Comparison of ENCODE assay signal across 8 mouse cellular contexts in the genomic region with DNA sequence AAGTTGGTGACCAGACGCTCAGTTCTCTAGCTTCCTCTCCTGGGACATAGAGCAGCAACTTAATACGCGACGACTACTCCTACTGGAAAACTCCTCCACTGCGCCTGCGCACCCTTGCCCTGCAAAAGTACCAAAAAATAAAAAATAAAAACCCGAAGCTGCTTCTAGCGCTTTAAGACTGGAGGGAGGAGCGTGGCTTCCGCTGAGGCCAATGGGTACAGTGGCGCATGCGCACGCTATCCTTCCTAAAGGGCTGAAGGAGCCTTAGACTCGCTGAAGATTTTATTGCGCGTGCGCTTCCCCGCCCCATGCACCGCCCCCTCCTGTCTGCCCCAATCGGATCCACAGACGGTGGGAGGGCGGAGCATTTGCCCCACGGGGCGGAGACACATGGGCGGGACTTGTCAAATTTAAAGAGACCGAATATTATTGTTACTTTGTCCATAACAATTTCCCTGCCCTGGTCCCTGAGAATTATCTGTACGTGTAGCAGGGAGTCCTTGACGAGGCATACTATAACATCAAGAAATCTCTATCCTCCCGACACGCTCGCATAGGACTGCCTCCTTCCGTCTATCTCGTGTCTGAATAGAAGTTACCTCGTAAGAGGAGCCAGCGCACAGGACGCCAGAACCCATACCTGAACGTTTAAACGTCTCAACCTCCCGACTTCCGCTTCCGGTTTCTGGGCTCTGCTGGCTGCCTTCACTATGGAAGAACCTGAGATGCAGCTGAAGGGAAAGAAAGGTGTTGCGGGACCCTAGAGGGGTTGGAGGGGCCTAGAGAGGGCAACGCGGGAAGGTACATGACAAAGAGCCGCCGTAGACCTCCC. TPM values are rescaled to one million over a fixed set of nuclear protein-coding genes. Genes with fewer than 3 reads are reported as not detected.
A peak's percentile ranks its signal among the peaks of the same experiment; 100 is the strongest.
DNase-seq lines count a peak whose midpoint lies in the region; ATAC-seq and TF ChIP-seq lines count a peak whose summit lies in the region.

A gene (minus strand): TSS at position 129 of the 832 bp plus-strand sequence.
A gene (plus strand): TSS at position 474 of the 832 bp plus-strand sequence.
A gene (plus strand): TSS at position 686 of the 832 bp plus-strand sequence.

- ATAC-seq in G1E (ENCODE audit: extremely low read depth, insufficient number of reproducible peaks, low FRiP score, poor library complexity, severe bottlenecking), result peak; percentile 93
- ATAC-seq in forebrain, embryonic 16.5 days, result peak; percentile 97
- ATAC-seq in lung, embryonic 14.5 days (ENCODE audit: insufficient read depth), result peak; percentile 98

- H3K4me2 ChIP-seq in forebrain, embryonic 16.5 days (ENCODE audit: low read length), result peak within 1 kb of the TSS; percentile 95
- H3K4me2 ChIP-seq in lung, embryonic 14.5 days, result peak within 1 kb of the TSS; percentile 84

- peak; percentile 95 for DNase-seq in G1E (ENCODE audit: low spot score)
- peak; percentile 99 for DNase-seq in cerebellum, adult 18-20 months
- DNase-seq in heart, postnatal 36 days, result peak; percentile 97 to 98
- DNase-seq in layer of hippocampus, adult 2 months (ENCODE audit: low spot score in 2 of 2), result peak; percentile 97 to 99
- peak; percentile 100 for DNase-seq in lung, embryonic 14.5 days
- peak; percentile 98 for DNase-seq in thymus, adult 2 months

- H3K36me3 ChIP-seq in G1E (replicated peaks), result peaks cover 62% of the 10 kb centered on the region
- H3K36me3 ChIP-seq in forebrain, embryonic 16.5 days (ENCODE audit: control insufficient read depth, insufficient read depth), result peaks cover 16% of the 10 kb centered on the region
- H3K36me3 ChIP-seq in lung, embryonic 14.5 days (ENCODE audit: insufficient read depth), result peaks cover 32% of the 10 kb centered on the region
- H3K36me3 ChIP-seq in thymus, adult 2 months (ENCODE audit: control insufficient read depth, insufficient read depth, low read length), result peaks cover 9% of the 10 kb centered on the region; the same call in 1 of the 2 replicates

- intact Hi-C loops in heart, postnatal 36 days (cut with DNase I), result no loop called here

- H3K27ac ChIP-seq in forebrain, embryonic 16.5 days (ENCODE audit: low read length), result peak within 1 kb of the TSS; percentile 92
- H3K27ac ChIP-seq in layer of hippocampus, adult 2 months, result peak within 1 kb of the TSS; percentile 88
- peak within 1 kb of the TSS; percentile 59 for H3K27ac ChIP-seq in lung, embryonic 14.5 days (ENCODE audit: low read depth)
- peak within 1 kb of the TSS; percentile 77 for H3K27ac ChIP-seq in olfactory bulb, adult 2 months (ENCODE audit: insufficient read depth, low read depth, low read length)
- H3K27ac ChIP-seq in thymus, adult 2 months (ENCODE audit: control insufficient read depth, insufficient read depth, low read length), result peak within 1 kb of the TSS; percentile 91

- H3K4me1 ChIP-seq in G1E (ENCODE audit: insufficient read depth, low read depth, low read length), result peaks cover 44% of the 10 kb centered on the region
- peaks cover 21% of the 10 kb centered on the region for H3K4me1 ChIP-seq in forebrain, embryonic 16.5 days (replicated peaks; ENCODE audit: control insufficient read depth, insufficient read depth, low read length)
- peaks cover 6% of the 10 kb centered on the region for H3K4me1 ChIP-seq in lung, embryonic 14.5 days (ENCODE audit: insufficient read depth)
- H3K4me1 ChIP-seq in olfactory bulb, adult 2 months (ENCODE audit: control insufficient read depth, insufficient read depth, low read length), result peaks cover 11% of the 10 kb centered on the region; the same call in 1 of the 2 replicates
- H3K4me1 ChIP-seq in thymus, adult 2 months (replicated peaks; ENCODE audit: control insufficient read depth, insufficient read depth, low read length), result peaks cover 15% of the 10 kb centered on the region

- H3K4me3 ChIP-seq in G1E (ENCODE audit: low read depth, low read length), result peak within 1 kb of the TSS; percentile 82
- H3K4me3 ChIP-seq in forebrain, embryonic 16.5 days (replicated peaks; ENCODE audit: low read length), result peak within 1 kb of the TSS; percentile 95
- H3K4me3 ChIP-seq in layer of hippocampus, adult 2 months, result peak within 1 kb of the TSS; percentile 82
- peak within 1 kb of the TSS; percentile 77 for H3K4me3 ChIP-seq in lung, embryonic 14.5 days (ENCODE audit: low read depth, low read length)
- peak within 1 kb of the TSS; percentile 95 for H3K4me3 ChIP-seq in olfactory bulb, adult 2 months (ENCODE audit: insufficient read depth, low read depth, low read length)
- H3K4me3 ChIP-seq in thymus, adult 2 months (ENCODE audit: control insufficient read depth, insufficient read depth, low read length), result peak within 1 kb of the TSS; percentile 96

- no peaks in the 10 kb centered on the region for H3K27me3 ChIP-seq in G1E (ENCODE audit: insufficient read depth, low read length)
- H3K27me3 ChIP-seq in forebrain, embryonic 16.5 days (replicated peaks; ENCODE audit: control insufficient read depth, insufficient read depth, low read length), result no peaks in the 10 kb centered on the region
- H3K27me3 ChIP-seq in lung, embryonic 14.5 days (ENCODE audit: insufficient read depth, low read length), result no peaks in the 10 kb centered on the region
- no peaks in the 10 kb centered on the region for H3K27me3 ChIP-seq in thymus, adult 2 months (ENCODE audit: control insufficient read depth, insufficient read depth, low read length)

- under 1% methylated on average over 46 of the region's 46 CpGs for WGBS in forebrain, embryonic 16.5 days
- under 1% methylated on average over 46 of the region's 46 CpGs for WGBS in lung, embryonic 14.5 days
- under 1% methylated on average over 46 of the region's 46 CpGs for WGBS in olfactory bulb, adult 2 months
- under 1% methylated on average over 46 of the region's 46 CpGs for WGBS in thymus, adult 2 months

- H3K9me3 ChIP-seq in G1E (replicated peaks), result no peaks in the 10 kb centered on the region
- no peaks in the 10 kb centered on the region for H3K9me3 ChIP-seq in forebrain, embryonic 16.5 days (ENCODE audit: control insufficient read depth, low read length)
- no peaks in the 10 kb centered on the region for H3K9me3 ChIP-seq in lung, embryonic 14.5 days (ENCODE audit: low read depth, low read length)

- TF ChIP-seq POLR2A in olfactory bulb, adult 2 months (IDR thresholded peaks at IDR 0.05; ENCODE audit: insufficient read depth, low read depth, low read length), result peak; percentile 31; the same call in 1 of the 2 replicates
- peak; percentile 50; the same call in 1 of the 2 replicates for TF ChIP-seq POLR2A in thymus, adult 2 months (IDR thresholded peaks at IDR 0.05; ENCODE audit: control insufficient read depth, extremely low read depth, insufficient read depth, low read length, poor library complexity)

- no peak for TF ChIP-seq CTCF in G1E (IDR thresholded peaks at IDR 0.05; ENCODE audit: low read depth, low read length)
- peak; percentile 46 for TF ChIP-seq CTCF in layer of hippocampus, adult 2 months (conservative IDR thresholded peaks at IDR 0.05)
- no peak for TF ChIP-seq CTCF in lung, embryonic 14.5 days (IDR thresholded peaks at IDR 0.05; ENCODE audit: low read depth)
- TF ChIP-seq CTCF in olfactory bulb, adult 2 months (IDR thresholded peaks at IDR 0.05; ENCODE audit: insufficient read depth, low read depth, low read length), result no peak
- TF ChIP-seq CTCF in thymus, adult 2 months (IDR thresholded peaks at IDR 0.05; ENCODE audit: borderline replicate concordance, control insufficient read depth, extremely low read depth, insufficient read depth, low read length, poor library complexity), result no peak

- H3K9ac ChIP-seq in forebrain, embryonic 16.5 days (replicated peaks; ENCODE audit: low read depth, low read length), result peak within 1 kb of the TSS; percentile 93
- peak within 1 kb of the TSS; percentile 71 for H3K9ac ChIP-seq in lung, embryonic 14.5 days

RNA-seq across cellular contexts. Expression of the first gene that starts in this region (rescaled TPM):
- total RNA-seq in G1E (2014; fragmentation: Nextera tagmentation) (11.9 and 12.6 TPM in 2 replicates), G1E (2017) (7.2 and 13.2 TPM in 2 replicates)
- 4.9 and 6.0 TPM in 2 replicates for polyA plus RNA-seq in G1E (2012)
- polyA plus RNA-seq in forebrain, embryonic 16.5 days (2015; fragmentation: Nextera tagmentation; extraction: Ambion mirVana), result 10.5 and 14.4 TPM in 2 replicates
- 10 to 100 TPM; 17.2 to 19.6 TPM for total RNA-seq in heart, postnatal 36 days (2021)
- total RNA-seq in layer of hippocampus, adult 2 months (2021), result 10 to 100 TPM; 14.2 to 15.7 TPM
- 17.3 TPM in 2 replicates for polyA plus RNA-seq in lung, embryonic 14.5 days (2014; fragmentation: Nextera tagmentation; extraction: Ambion mirVana)
- polyA plus RNA-seq in olfactory bulb, adult 2 months (2012; ENCODE audit: insufficient read depth, insufficient read length, low replicate concordance, missing spikeins), result not detected in 2 replicates
- 49.7 and 58.2 TPM in 2 replicates for polyA plus RNA-seq in thymus, adult 2 months (2012; rRNA removed)

RNA-seq across cellular contexts. Expression of the second gene that starts in this region (rescaled TPM):
- total RNA-seq in G1E (2014; fragmentation: Nextera tagmentation) (65.0 and 73.8 TPM in 2 replicates), G1E (2017) (82.4 and 114 TPM in 2 replicates)
- 24.7 and 42.9 TPM in 2 replicates for polyA plus RNA-seq in G1E (2012)
- polyA plus RNA-seq in forebrain, embryonic 16.5 days (2015; fragmentation: Nextera tagmentation; extraction: Ambion mirVana), result 48.1 and 60.0 TPM in 2 replicates
- 10 to 100 TPM; 23.5 to 23.7 TPM for total RNA-seq in heart, postnatal 36 days (2021)
- 10 to 100 TPM; 50.2 to 50.8 TPM for total RNA-seq in layer of hippocampus, adult 2 months (2021)
- 42.5 and 45.7 TPM in 2 replicates for polyA plus RNA-seq in lung, embryonic 14.5 days (2014; fragmentation: Nextera tagmentation; extraction: Ambion mirVana)
- polyA plus RNA-seq in olfactory bulb, adult 2 months (2012; ENCODE audit: insufficient read depth, insufficient read length, low replicate concordance, missing spikeins), result not detected in 2 replicates
- polyA plus RNA-seq in thymus, adult 2 months (2012; rRNA removed), result 174 and 178 TPM in 2 replicates

RNA-seq across cellular contexts. Expression of the third gene that starts in this region (rescaled TPM):
- total RNA-seq in G1E (2014; fragmentation: Nextera tagmentation), result 2.1 and 4.4 TPM in 2 replicates
- total RNA-seq in G1E (2017), result 0.17 and 0.55 TPM in 2 replicates
- 2.3 and 3.1 TPM in 2 replicates for polyA plus RNA-seq in G1E (2012)
- 0.34 and 0.81 TPM in 2 replicates for polyA plus RNA-seq in forebrain, embryonic 16.5 days (2015; fragmentation: Nextera tagmentation; extraction: Ambion mirVana)
- under 1 TPM; 0.25 to 0.49 TPM for total RNA-seq in heart, postnatal 36 days (2021)
- under 1 TPM; 0.37 to 0.41 TPM for total RNA-seq in layer of hippocampus, adult 2 months (2021)
- 0.26 and 0.28 TPM in 2 replicates for polyA plus RNA-seq in lung, embryonic 14.5 days (2014; fragmentation: Nextera tagmentation; extraction: Ambion mirVana)
- not detected in 2 replicates for polyA plus RNA-seq in olfactory bulb, adult 2 months (2012; ENCODE audit: insufficient read depth, insufficient read length, low replicate concordance, missing spikeins)
- polyA plus RNA-seq in thymus, adult 2 months (2012; rRNA removed), result 3.5 and 3.6 TPM in 2 replicates

Comparison
In these comparisons a context has a peak if more than half of its experiments do, and no peak if none do; other contexts are left out.
1. Peak in every context shown above with its lines: DNase-seq, ATAC-seq, H3K4me3 ChIP-seq and H3K27ac ChIP-seq.
2. RNA of the second gene that starts in this region (polyA plus RNA-seq): 174 to 178 TPM in thymus, adult 2 months, 48.1 to 60.0 TPM in forebrain, embryonic 16.5 days, 42.5 to 45.7 TPM in lung, embryonic 14.5 days and 24.7 to 42.9 TPM in G1E; not detected in olfactory bulb, adult 2 months; every median in the first group is over 10 times any median in the second.